Mouse (Mus musculus): ENCODE data around the gene Ccdc106.
"Not testable (repeated sequence)": the region's sequence is repeated elsewhere in the genome, so short reads cannot be mapped to it uniquely, and the experiment has no call there.

The Ccdc106 gene

GRCm38 (mm10) chr7:5051193-5052192, 31.1 kb downstream of the Ccdc106 start, which contains the start of gene Zfp580:
Gene Zfp580 (plus strand): TSS chr7:5051538.
- DNase-seq (ENCODE audit: low spot score in 2 of 2): peak; percentile 75 to 76

GRCm38 (mm10) chr7:5052438-5052837, 32.1 kb downstream of the Ccdc106 start:
- DNase-seq (ENCODE audit: low spot score in 2 of 2): no peak

GRCm38 (mm10) chr7:5052931-5053343, 32.6 kb downstream of the Ccdc106 start:
- no peak for DNase-seq (ENCODE audit: low spot score in 2 of 2)

GRCm38 (mm10) chr7:5053456-5054179, 33.3 kb downstream of the Ccdc106 start:
- no peak for DNase-seq (ENCODE audit: low spot score in 2 of 2)

GRCm38 (mm10) chr7:5056651-5057263, 36.4 kb downstream of the Ccdc106 start:
- no peak for DNase-seq (ENCODE audit: low spot score in 2 of 2)

- no peak for DNase-seq (ENCODE audit: low spot score in 2 of 2)
Measured at GRCm38 (mm10) chr7:5057381-5057780, 37.0 kb downstream of the Ccdc106 start.

- DNase-seq (ENCODE audit: low spot score in 2 of 2): no peak
Measured at GRCm38 (mm10) chr7:5057804-5058203, 37.5 kb downstream of the Ccdc106 start.

GRCm38 (mm10) chr7:5058631-5059030, 38.3 kb downstream of the Ccdc106 start:
- DNase-seq (ENCODE audit: low spot score in 2 of 2): no peak

GRCm38 (mm10) chr7:5059421-5059820, 39.1 kb downstream of the Ccdc106 start:
- peak in 1 of 2 experiments; percentile 25 for DNase-seq (ENCODE audit: low spot score in 2 of 2)

GRCm38 (mm10) chr7:5060239-5060731, 39.9 kb downstream of the Ccdc106 start:
- DNase-seq (ENCODE audit: low spot score in 2 of 2): peak; percentile 70 to 75

GRCm38 (mm10) chr7:5060944-5061773, 40.8 kb downstream of the Ccdc106 start:
- DNase-seq (ENCODE audit: low spot score in 2 of 2): peak; percentile 95 to 98

GRCm38 (mm10) chr7:5061774-5062359, 41.5 kb downstream of the Ccdc106 start, which contains the start of gene U2af2:
Gene U2af2 (plus strand): TSS chr7:5062143.
- DNase-seq (ENCODE audit: low spot score in 2 of 2): peak; percentile 89 to 93

GRCm38 (mm10) chr7:5062360-5063001, 42.1 kb downstream of the Ccdc106 start:
- peak in 1 of 2 experiments; percentile 55 for DNase-seq (ENCODE audit: low spot score in 2 of 2)

- DNase-seq (ENCODE audit: low spot score in 2 of 2): no peak
Measured at GRCm38 (mm10) chr7:5064886-5065285, 44.5 kb downstream of the Ccdc106 start.

GRCm38 (mm10) chr7:5073586-5073985, 53.2 kb downstream of the Ccdc106 start:
- no peak for DNase-seq (ENCODE audit: low spot score in 2 of 2)

- no peak for DNase-seq (ENCODE audit: low spot score in 2 of 2)
Measured at GRCm38 (mm10) chr7:5074984-5075383, 54.6 kb downstream of the Ccdc106 start.

GRCm38 (mm10) chr7:5076931-5077330, 56.6 kb downstream of the Ccdc106 start:
- DNase-seq (ENCODE audit: low spot score in 2 of 2): no peak

- not testable (repeated sequence) for DNase-seq (ENCODE audit: low spot score in 2 of 2)
Measured at GRCm38 (mm10) chr7:5079365-5080009, 59.1 kb downstream of the Ccdc106 start.

- peak; percentile 95 for DNase-seq (ENCODE audit: low spot score in 2 of 2)
Measured at GRCm38 (mm10) chr7:5080010-5080751, 59.8 kb downstream of the Ccdc106 start, which contains the start of gene Epn1. Gene Epn1 (plus strand): TSS chr7:5080235.

Measured in heart, adult 9 months (tissue).